Mouse (Mus musculus): ENCODE measurements around the gene Arx. TPM values are rescaled to one million over a fixed set of nuclear protein-coding genes. Genes with fewer than 3 reads are reported as not detected.

The Arx gene
- polyA plus RNA-seq, 2 experiments: 0.02 TPM; not detected in 1

DNA sequence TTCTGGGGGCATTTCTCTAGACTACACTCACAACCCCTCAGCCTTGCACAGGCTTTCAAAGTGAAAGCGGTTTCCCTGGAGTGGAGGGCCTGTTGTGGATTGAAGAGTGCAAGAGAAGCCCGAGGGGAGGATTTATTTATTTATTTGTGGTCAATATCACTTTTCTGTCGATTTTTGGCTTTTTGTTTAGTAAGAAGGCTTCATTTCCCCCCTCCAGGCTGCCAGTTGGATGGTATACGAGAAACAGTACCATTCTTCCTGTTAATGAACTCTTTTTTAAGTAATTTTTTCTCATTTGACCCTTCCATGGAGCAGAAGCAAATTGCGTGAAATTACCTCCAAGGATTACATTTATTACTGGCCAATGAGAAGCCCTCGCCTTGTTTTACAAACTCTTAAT is 13.5 kb downstream of the Arx start:
- Histone ChIP-seq H3K4me1 (replicated peaks; ENCODE audit: control insufficient read depth in 2 of 2, insufficient read depth in 2 of 2, low read length in 1 of 2) (no peaks in the 10 kb centered on the region), H3K36me3 (replicated peaks; ENCODE audit: control insufficient read depth, insufficient read depth, low read depth) (no peaks in the 10 kb centered on the region), H3K9ac (replicated peaks) (no peak overlapping the region), H3K27me3 (ENCODE audit: control insufficient read depth, insufficient read depth, low read length) (peaks cover 72% of the 10 kb centered on the region), H3K4me3 (ENCODE audit: insufficient read depth in 1 of 2, low read depth in 2 of 2, low read length in 2 of 2) (no peak overlapping the region), H3K4me2 (ENCODE audit: low read depth) (no peak overlapping the region), H3K9me3 (ENCODE audit: control insufficient read depth, low read length) (no peaks in the 10 kb centered on the region), H3K27ac (no peak overlapping the region)
- TF ChIP-seq EP300 (IDR thresholded peaks at IDR 0.05; ENCODE audit: low read depth) (no peak), CTCF (IDR thresholded peaks at IDR 0.05; ENCODE audit: low read depth) (no peak)
- WGBS (ENCODE audit: insufficient replicate concordance): 16% methylated on average over 6 of the region's 6 CpGs
- ATAC-seq (ENCODE audit: insufficient read depth) (no peak), DNase-seq (ENCODE audit: low read depth in 3 of 3, low spot score in 3 of 3) (no peak)

- TF ChIP-seq CTCF (IDR thresholded peaks at IDR 0.05; ENCODE audit: low read depth) (no peak), EP300 (IDR thresholded peaks at IDR 0.05; ENCODE audit: low read depth) (no peak)
- no peaks in the 10 kb centered on the region for H3K36me3 ChIP-seq (replicated peaks; ENCODE audit: control insufficient read depth, insufficient read depth, low read depth)
- ATAC-seq (ENCODE audit: insufficient read depth) (no peak), DNase-seq (ENCODE audit: low read depth in 3 of 3, low spot score in 3 of 3) (no peak)
- H3K27ac ChIP-seq: no peak overlapping the region
- no peak overlapping the region for H3K4me2 ChIP-seq (ENCODE audit: low read depth)
- no peak overlapping the region for H3K4me3 ChIP-seq (ENCODE audit: insufficient read depth in 1 of 2, low read depth in 2 of 2, low read length in 2 of 2)
- H3K27me3 ChIP-seq (ENCODE audit: control insufficient read depth, insufficient read depth, low read length): peaks cover 67% of the 10 kb centered on the region
- 21% methylated on average over 10 of the region's 10 CpGs for whole genome bisulfite sequencing (ENCODE audit: insufficient replicate concordance)
- no peaks in the 10 kb centered on the region for H3K9me3 ChIP-seq (ENCODE audit: control insufficient read depth, low read length)
- H3K9ac ChIP-seq (replicated peaks): no peak overlapping the region
- no peaks in the 10 kb centered on the region for H3K4me1 ChIP-seq (replicated peaks; ENCODE audit: control insufficient read depth in 2 of 2, insufficient read depth in 2 of 2, low read length in 1 of 2)
Measured at GRCm38 (mm10) chrX:93300183-93300815, 14.1 kb downstream of the Arx start.

GRCm38 (mm10) chrX:93301798-93302197 is 15.6 kb downstream of the Arx start:
- H3K27ac ChIP-seq: no peak overlapping the region
- H3K27me3 ChIP-seq (ENCODE audit: control insufficient read depth, insufficient read depth, low read length): peaks cover 53% of the 10 kb centered on the region
- H3K9ac ChIP-seq (replicated peaks): no peak overlapping the region
- H3K4me1 ChIP-seq (replicated peaks; ENCODE audit: control insufficient read depth in 2 of 2, insufficient read depth in 2 of 2, low read length in 1 of 2): no peaks in the 10 kb centered on the region
- TF ChIP-seq EP300 (IDR thresholded peaks at IDR 0.05; ENCODE audit: low read depth) (no peak), CTCF (IDR thresholded peaks at IDR 0.05; ENCODE audit: low read depth) (no peak)
- no peak for ATAC-seq (ENCODE audit: insufficient read depth)
- 10% methylated on average over 7 of the region's 7 CpGs for WGBS (ENCODE audit: insufficient replicate concordance)
- H3K36me3 ChIP-seq (replicated peaks; ENCODE audit: control insufficient read depth, insufficient read depth, low read depth): no peaks in the 10 kb centered on the region
- no peaks in the 10 kb centered on the region for H3K9me3 ChIP-seq (ENCODE audit: control insufficient read depth, low read length)
- H3K4me3 ChIP-seq (ENCODE audit: insufficient read depth in 1 of 2, low read depth in 2 of 2, low read length in 2 of 2): no peak overlapping the region
- H3K4me2 ChIP-seq (ENCODE audit: low read depth): no peak overlapping the region
- DNase-seq (ENCODE audit: low read depth in 3 of 3, low spot score in 3 of 3): no peak

DNA sequence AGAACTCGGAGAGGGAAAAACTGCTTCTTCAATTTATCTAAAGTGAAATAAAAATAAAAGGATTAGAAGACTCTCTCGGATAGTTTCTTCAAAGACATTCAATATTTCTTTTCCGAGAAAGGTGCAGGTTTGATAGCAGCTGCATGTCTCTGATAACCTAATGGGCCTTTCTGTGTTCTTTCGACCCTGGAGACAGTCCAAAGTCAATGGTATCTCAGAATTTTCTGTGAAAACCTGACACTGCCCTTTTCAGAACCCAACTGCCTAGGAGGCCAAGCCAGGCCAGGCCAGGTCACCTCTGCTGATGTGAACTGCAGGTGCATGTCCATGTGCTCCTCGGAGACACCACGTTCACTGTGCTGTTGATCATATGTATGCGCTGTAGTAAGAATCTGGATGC is 19.5 kb downstream of the Arx start:
- peaks cover 15% of the 10 kb centered on the region for H3K27me3 ChIP-seq (ENCODE audit: control insufficient read depth, insufficient read depth, low read length)
- no peak for ATAC-seq (ENCODE audit: insufficient read depth)
- no peaks in the 10 kb centered on the region for H3K4me1 ChIP-seq (replicated peaks; ENCODE audit: control insufficient read depth in 2 of 2, insufficient read depth in 2 of 2, low read length in 1 of 2)
- no peak for TF ChIP-seq EP300 (IDR thresholded peaks at IDR 0.05; ENCODE audit: low read depth)
- no peak for TF ChIP-seq CTCF (IDR thresholded peaks at IDR 0.05; ENCODE audit: low read depth)
- no peak overlapping the region for H3K4me2 ChIP-seq (ENCODE audit: low read depth)
- no peak for DNase-seq (ENCODE audit: low read depth in 3 of 3, low spot score in 3 of 3)
- H3K9ac ChIP-seq (replicated peaks): no peak overlapping the region
- H3K4me3 ChIP-seq (ENCODE audit: insufficient read depth in 1 of 2, low read depth in 2 of 2, low read length in 2 of 2): no peak overlapping the region
- no peaks in the 10 kb centered on the region for H3K9me3 ChIP-seq (ENCODE audit: control insufficient read depth, low read length)
- 68% methylated on average over 7 of the region's 7 CpGs for WGBS (ENCODE audit: insufficient replicate concordance)
- H3K27ac ChIP-seq: no peak overlapping the region
- H3K36me3 ChIP-seq (replicated peaks; ENCODE audit: control insufficient read depth, insufficient read depth, low read depth): no peaks in the 10 kb centered on the region

DNA sequence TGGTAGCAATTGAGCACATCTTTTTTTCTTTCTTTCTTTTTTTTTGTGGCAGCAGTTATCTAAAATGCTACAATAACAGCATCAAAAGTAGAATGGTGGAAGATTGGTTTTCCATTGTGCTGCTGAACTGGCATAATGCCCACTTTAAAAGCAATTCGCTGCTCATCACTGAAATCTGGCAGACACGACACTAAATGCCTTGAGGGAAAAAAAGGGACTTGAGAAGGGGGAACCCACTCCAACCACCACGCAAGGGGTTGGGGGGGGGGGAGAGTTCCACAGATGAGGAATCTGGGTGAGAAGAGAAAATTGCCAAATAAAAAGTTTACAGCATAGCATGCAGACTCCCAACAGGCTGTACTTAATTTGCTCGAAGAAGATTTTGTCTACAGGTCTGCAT is 31.3 kb downstream of the Arx start:
- H3K27me3 ChIP-seq (ENCODE audit: control insufficient read depth, insufficient read depth, low read length): no peaks in the 10 kb centered on the region
- H3K27ac ChIP-seq: no peak overlapping the region
- no peak overlapping the region for H3K4me3 ChIP-seq (ENCODE audit: insufficient read depth in 1 of 2, low read depth in 2 of 2, low read length in 2 of 2)
- TF ChIP-seq EP300 (IDR thresholded peaks at IDR 0.05; ENCODE audit: low read depth) (no peak), CTCF (IDR thresholded peaks at IDR 0.05; ENCODE audit: low read depth) (no peak)
- no peak for DNase-seq (ENCODE audit: low read depth in 3 of 3, low spot score in 3 of 3)
- 74% methylated on average over 4 of the region's 4 CpGs for WGBS (ENCODE audit: insufficient replicate concordance)
- H3K9me3 ChIP-seq (ENCODE audit: control insufficient read depth, low read length): no peaks in the 10 kb centered on the region
- H3K4me2 ChIP-seq (ENCODE audit: low read depth): no peak overlapping the region
- 0 out of 4 replicates have a peak, but pooled peaks cover 0 to 2% of the 10 kb centered on the region in 2 experiments for H3K4me1 ChIP-seq (replicated peaks; ENCODE audit: control insufficient read depth in 2 of 2, insufficient read depth in 2 of 2, low read length in 1 of 2)
- no peak overlapping the region for H3K9ac ChIP-seq (replicated peaks)
- ATAC-seq (ENCODE audit: insufficient read depth): no peak
- H3K36me3 ChIP-seq (replicated peaks; ENCODE audit: control insufficient read depth, insufficient read depth, low read depth): no peaks in the 10 kb centered on the region

All from liver, embryonic 14.5 days (tissue).